Mouse (Mus musculus) WW6 (cell line): ENCODE data around the gene Padi4.

Experiments used
- DNase-seq: peaks from one replicate; pipeline ENCODE4 v3.0.0-alpha.2; 2013; ENCODE audit warnings: low read depth, low spot score

Gene Padi4

GRCm38 (mm10) chr4:140774025-140774800 is at the start of gene Padi4:
Gene Padi4 (minus strand): TSS chr4:140774236.
- no peak for DNase-seq

DNA sequence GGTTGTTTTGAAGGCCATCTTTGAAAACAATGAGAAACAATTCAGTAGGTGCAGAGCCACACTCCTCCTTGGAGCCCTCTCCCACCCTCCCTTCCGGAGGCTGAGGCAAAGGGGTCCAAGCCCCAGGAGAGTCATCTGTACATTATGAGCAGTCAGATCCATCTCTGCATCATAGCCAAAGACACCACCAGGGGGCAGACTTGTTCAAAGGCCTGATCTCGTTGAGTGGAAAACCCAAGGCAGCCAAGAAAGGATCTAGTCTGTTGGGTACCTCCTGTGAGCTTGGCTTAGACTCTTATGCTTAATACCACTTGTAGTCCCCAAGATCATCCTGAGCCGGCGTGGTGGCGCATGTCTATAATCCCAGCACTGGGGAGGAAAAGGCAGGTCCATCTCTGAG is 48.0 kb upstream of the Padi4 start:
- DNase-seq = no peak

DNA sequence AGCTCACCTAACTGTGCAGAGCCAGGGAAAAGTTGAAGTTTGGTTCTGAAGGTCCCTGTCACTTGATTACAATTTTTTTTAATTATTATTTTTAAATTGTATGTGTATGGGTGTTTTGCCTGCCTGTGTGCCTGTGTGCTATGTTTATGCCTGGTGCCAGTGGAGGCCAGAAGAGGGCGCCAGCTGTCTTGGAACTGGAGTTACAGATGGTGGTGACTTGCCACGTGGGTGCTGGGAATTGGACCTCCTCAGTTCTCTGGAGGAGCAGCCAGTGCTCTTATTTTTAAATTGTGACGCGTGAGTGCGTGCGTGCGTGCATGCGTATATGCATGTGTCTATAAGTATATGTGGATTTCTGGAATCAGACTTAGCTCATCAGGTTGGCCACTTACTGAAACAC is 43.4 kb upstream of the Padi4 start:
- DNase-seq = no peak

DNA sequence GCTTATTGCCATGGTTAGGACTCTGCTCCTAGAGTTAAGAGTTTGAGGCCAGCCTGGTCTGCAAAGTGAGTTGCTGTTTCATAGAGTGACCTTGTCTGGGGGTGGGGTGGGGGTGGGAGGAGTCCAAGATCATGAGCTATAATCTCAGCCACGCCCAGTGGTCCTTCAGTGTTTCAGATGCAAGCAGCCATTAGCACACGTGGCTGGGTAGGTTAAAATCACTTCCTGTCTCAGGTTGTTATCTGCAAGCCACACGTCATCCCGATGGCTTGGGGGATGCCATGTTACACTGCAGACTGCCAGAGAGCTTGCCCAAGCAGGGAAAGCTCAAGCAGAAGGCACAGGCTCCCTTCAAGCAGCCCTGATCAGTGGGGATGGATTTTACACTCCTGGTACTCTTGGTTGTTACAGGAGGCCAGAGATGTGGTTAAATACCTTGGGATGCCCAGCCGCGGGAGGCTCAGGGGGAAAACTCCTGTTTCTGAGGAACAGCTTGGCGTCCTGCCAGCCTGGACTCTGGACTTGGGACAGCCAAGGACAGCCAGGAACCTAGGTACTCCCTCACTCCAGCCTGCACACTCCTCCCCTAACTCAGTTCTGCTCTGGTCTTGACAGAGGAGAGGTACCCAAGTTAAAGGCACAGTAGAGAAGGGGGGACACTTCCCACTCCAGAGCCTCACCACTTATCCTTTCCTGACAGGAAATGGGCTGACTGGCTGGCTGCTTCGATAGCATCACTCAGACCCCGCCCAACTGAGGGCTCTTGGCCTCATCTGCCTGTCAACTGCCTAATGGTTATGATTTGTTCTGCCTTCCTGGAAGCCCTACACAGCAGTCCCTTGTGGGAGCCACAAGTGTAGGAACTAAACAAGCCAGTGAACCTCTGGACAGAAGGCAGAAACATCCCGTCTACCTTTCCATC is 42.2 kb upstream of the Padi4 start:
- DNase-seq = no peak

DNA sequence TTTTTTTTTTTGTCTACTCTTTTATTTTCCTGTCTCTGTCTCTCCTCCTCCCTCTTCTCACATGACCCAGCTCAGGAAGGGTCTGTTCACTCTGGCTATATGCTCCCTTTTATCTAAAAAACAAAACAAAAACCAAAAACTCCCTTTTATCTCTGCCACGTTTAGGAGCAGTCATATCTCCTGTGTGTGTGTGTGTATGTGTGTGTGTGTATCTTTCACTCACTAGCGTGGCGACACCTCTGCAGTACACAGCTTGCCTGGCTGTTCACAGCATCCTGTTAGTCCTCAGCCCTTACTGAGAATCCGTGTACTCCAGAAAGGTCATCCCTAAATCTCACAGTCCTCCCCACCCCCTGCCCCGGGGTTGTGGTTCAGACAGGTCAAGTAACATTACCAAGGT is 41.5 kb upstream of the Padi4 start:
- DNase-seq = no peak

GRCm38 (mm10) chr4:140814241-140815225 is 40.5 kb upstream of the Padi4 start:
- no peak for DNase-seq

- no peak for DNase-seq
These were observed 39.5 kb upstream of the Padi4 start for GRCm38 (mm10) chr4:140813358-140814185.

DNA sequence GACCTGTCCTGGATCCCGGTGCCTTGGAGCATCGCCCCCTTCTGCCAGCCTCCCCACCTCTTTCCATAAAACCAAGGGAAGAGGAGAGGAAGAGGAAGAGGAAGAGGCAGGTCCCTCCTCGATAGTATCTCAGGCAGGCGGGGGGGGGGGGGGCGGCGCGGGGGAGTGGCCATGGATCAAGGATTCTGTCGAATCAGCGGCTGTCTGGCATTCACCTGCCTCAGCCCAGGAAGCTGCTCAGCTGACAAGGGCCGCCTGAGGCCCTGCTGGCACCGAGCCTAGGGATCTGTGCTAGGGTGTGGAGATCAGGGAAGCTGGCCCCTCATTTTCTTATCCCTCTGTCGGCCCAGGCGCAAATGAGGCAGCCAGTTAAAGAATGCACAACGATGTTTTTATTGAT is 38.6 kb upstream of the Padi4 start:
- no peak for DNase-seq

GRCm38 (mm10) chr4:140812191-140812590 is 38.2 kb upstream of the Padi4 start:
- DNase-seq = no peak

GRCm38 (mm10) chr4:140810458-140811260 is 36.6 kb upstream of the Padi4 start, which contains the start of gene Padi3:
Gene Padi3 (minus strand): TSS chr4:140810648.
- DNase-seq = no peak

GRCm38 (mm10) chr4:140809118-140809517 is 35.1 kb upstream of the Padi4 start:
- DNase-seq = no peak

DNA sequence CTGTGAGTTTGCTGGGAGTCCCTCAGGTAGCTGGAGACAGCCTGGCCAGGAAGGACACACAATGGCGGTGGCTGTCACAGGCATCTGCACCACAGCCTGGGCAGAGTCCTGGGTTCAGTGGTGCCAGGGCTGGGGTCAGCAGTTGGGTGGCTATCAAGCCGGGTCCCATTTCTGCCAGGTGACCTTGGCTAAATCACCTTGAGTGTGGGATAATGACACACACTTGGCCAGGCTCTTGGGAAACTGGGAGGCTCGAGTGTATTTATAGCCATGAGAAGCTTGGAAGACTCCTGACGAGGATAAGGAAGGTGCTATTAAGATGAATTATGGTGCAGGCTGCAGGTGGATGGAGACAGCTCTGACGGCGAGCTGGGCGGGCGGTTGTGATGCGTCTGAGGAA is 30.6 kb upstream of the Padi4 start:
- no peak for DNase-seq

DNA sequence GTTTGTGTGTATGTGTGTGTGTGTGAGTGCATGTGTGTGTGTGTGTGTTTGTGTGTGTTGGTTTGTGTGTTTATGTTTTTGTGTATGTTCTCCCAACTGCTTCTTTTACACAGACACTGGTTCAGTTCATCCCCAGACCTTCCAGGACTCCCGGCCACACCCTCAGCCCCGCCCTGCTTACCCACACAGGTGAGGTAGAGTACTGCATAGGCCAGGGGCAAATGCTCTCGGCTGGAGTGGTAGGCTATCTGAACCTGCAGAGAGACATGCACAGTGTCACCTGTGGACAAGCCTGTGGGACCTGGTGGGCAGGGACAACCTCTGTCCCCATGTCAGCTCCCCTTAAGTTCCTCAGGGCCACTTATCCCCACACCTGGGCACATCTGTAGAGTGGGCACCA is 27.3 kb upstream of the Padi4 start:
- DNase-seq = no peak

DNA sequence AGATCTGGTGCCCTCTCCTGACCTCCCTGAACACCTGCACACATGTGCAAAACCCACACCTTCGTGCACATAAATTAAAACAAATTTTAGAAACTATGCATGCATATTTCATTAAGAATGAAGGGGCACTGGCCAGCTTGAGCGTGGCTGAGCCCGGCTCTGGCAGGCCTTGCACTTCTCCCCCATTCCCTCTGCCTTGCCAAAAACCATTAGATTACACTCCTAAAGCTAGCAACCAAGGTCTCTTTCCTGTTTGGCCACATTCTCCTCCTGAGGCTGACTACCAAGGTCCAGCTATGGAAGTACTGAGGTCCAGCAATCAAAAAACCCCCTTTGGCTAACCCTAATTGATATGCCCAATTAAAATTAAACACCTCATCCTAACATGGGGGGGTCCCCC is 22.8 kb upstream of the Padi4 start:
- DNase-seq = no peak

- no peak for DNase-seq
These were observed 20.6 kb upstream of the Padi4 start for GRCm38 (mm10) chr4:140794678-140795077.

DNA sequence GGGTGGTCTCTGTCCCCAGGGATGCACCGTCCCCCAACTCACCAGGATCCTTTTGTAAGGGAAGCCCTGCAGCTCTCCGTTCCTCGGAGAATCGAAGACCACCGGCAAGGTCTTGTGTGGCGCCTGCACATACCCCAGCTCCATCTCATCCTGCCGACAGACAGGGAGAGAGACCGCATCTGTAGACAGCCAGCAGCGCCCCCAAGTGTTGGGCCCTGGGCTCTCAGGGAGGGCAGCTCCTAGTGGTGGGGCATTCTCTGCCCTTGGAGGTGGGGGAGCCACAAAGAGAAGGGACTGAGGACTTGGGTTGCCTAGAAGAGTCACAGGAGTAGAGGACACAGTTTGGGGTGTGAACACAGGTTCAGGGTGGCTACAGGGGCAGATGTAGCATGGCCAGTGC is 19.8 kb upstream of the Padi4 start:
- DNase-seq = no peak

GRCm38 (mm10) chr4:140792584-140792983 is 18.5 kb upstream of the Padi4 start:
- DNase-seq = no peak

- no peak for DNase-seq
These were observed 17.0 kb upstream of the Padi4 start for GRCm38 (mm10) chr4:140791071-140791470.

DNA sequence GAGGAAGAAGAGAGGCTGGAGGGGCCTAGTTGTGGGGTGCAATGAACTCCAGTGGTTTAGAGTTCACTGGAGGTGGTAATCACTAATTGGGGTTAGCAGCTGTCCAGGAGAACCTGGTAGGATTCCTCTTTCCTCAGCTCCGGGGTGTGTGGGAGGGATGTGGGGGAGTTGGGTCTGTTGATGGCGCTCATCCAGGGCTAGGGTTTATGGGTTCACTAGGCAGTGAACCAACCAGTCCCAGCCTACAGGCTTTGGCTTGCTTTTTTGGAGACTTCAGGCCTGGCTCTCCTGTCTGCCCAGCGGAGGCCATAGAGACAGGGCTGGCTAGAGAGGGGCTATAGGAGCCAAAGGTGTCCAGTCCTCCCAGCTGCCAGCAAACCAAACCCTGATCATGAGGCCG is 15.9 kb upstream of the Padi4 start:
- DNase-seq = no peak

DNA sequence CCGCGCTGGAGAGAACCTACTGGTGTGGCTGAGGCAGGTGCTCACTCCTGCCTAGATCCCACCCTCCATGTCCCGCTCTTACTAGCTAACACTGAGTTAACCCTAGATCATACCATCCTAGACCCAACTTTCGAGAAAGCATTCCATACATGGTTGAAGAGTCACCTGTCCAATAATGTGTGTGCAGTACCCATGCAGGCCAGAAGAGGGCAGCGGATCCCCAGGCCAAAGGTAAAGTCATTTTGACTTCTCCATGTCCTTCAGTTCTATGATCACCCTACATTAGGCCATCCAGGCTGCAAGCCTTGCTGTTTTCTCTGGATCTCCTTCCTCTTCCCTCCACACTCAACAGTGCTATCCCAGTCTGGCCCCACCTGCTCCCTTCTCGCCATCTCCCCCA is 14.9 kb upstream of the Padi4 start:
- peak; percentile 66 for DNase-seq
